Mouse (Mus musculus) hindbrain, embryonic 10.5 days (tissue): ENCODE measurements around the gene Cgn. TPM values are rescaled to one million over a fixed set of nuclear protein-coding genes. Genes with fewer than 3 reads are reported as not detected.

Experiments
- DNase-seq: peaks from one replicate; pipeline ENCODE4 v3.0.0-alpha.2; 2017; ENCODE audit warnings: low spot score
- H3K27ac ChIP-seq: fragments of 300-500 bp; sonication (generic); 2 replicates; pipeline ENCODE4 v1.5.1; 2016; ENCODE audit warnings: mild to moderate bottlenecking, moderate library complexity
- H3K27me3 ChIP-seq: fragments of 300-500 bp; sonication (generic); 2 replicates; pipeline ENCODE4 v1.6.1; 2016; ENCODE audit warnings: mild to moderate bottlenecking; ENCODE audit not compliant: poor library complexity, insufficient read depth, severe bottlenecking
- H3K36me3 ChIP-seq: fragments of 300-500 bp; sonication (generic); 2 replicates; pipeline ENCODE4 v1.6.1; 2016; ENCODE audit warnings: mild to moderate bottlenecking, moderate library complexity
- H3K4me1 ChIP-seq: fragments of 300-500 bp; sonication (generic); replicated peaks from 2 replicates; pipeline ENCODE4 v1.6.1; 2016; ENCODE audit warnings: mild to moderate bottlenecking
- H3K4me3 ChIP-seq: fragments of 300-500 bp; sonication (generic); 2 replicates; pipeline ENCODE4 v1.5.1; 2016; ENCODE audit warnings: mild to moderate bottlenecking, moderate library complexity
- H3K9me3 ChIP-seq: fragments of 300-500 bp; sonication (generic); 2 replicates; pipeline ENCODE4 v1.6.1; 2016; ENCODE audit warnings: mild to moderate bottlenecking, moderate library complexity
- WGBS: fragments of 180-500 bp; shearing (Covaris S2); methylation state at CpG from one replicate; pipeline ENCODE4 v1.1.7; 2016; 5-methylcytosine and 5-hydroxymethylcytosine counted together
- polyA plus RNA-seq: library from polyadenylated mRNA; unstranded; fragments of >200 nt; fragmentation: Nextera tagmentation; extraction: Ambion mirVana; gene quantifications from 2 replicates; pipeline ENCODE4 v1.2.1, GENCODE M21; 2016

Gene Cgn
- polyA plus RNA-seq = 5.0 and 8.0 TPM in 2 replicates

DNA sequence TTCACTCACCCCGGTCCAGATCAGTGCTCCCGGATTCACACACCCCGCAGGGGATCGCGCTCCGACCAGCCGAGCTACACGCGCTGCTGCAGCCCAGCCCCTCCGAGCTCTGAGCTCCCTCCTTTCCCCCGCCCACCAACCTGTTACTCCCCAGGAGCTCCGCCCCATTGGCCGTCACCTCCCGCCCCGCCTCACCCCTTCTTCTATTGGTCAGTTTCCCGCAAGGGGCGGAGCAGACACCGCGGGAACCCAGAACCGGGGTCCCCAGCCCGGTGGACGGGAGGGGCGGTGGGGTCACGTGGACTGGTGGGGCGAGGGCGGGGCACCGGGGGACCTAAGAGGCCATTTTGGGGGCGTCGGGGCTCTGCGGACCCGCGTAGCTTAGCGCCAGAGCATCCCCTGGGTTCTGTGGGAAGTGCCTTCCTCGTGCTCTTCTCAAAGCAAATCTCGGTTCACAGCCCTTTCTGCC is at the start of gene Cgn:
TSS of gene Cgn (minus strand) at position 126 of the 469 bp plus-strand sequence.
- H3K4me3 ChIP-seq = peak within 1 kb of the TSS; percentile 60
- H3K9me3 ChIP-seq = no peaks in the 10 kb centered on the region
- peak within 1 kb of the TSS; percentile 87 for H3K27ac ChIP-seq
- WGBS = under 1% methylated on average over 35 of the region's 35 CpGs
- DNase-seq = peak; percentile 97
- H3K27me3 ChIP-seq = peaks cover 33% of the 10 kb centered on the region
- H3K36me3 ChIP-seq = no peaks in the 10 kb centered on the region
- H3K4me1 ChIP-seq = peaks cover 39% of the 10 kb centered on the region

DNA sequence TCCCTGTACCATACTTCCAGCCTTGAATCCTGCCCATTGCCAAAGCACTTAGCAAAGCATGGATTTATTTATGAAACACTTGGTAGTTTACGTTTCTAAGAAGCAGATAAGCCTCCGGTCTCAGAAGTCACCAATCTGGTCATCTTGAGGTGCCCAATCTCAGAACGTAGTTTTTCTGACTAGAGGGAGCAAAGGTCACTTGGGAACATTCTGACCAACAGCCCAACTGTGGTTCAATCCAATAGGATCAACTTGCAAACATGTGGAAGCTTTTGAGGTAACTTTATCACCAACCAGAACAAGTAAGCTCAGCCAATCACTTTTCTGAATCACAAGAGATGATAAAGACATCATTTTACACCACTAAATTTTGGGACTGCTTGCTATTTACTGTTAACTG is 49.1 kb upstream of the Cgn start:
- DNase-seq = no peak
- H3K27ac ChIP-seq = no peak overlapping the region
- H3K27me3 ChIP-seq = no peaks in the 10 kb centered on the region
- no peaks in the 10 kb centered on the region; the same call in 1 of the 2 replicates for H3K36me3 ChIP-seq
- 78% methylated on average over 3 of the region's 3 CpGs for WGBS
- 0 out of 2 replicates have a peak, but pooled peaks cover 2% of the 10 kb centered on the region for H3K9me3 ChIP-seq
- peaks cover 22% of the 10 kb centered on the region for H3K4me1 ChIP-seq
- H3K4me3 ChIP-seq = no peak overlapping the region

DNA sequence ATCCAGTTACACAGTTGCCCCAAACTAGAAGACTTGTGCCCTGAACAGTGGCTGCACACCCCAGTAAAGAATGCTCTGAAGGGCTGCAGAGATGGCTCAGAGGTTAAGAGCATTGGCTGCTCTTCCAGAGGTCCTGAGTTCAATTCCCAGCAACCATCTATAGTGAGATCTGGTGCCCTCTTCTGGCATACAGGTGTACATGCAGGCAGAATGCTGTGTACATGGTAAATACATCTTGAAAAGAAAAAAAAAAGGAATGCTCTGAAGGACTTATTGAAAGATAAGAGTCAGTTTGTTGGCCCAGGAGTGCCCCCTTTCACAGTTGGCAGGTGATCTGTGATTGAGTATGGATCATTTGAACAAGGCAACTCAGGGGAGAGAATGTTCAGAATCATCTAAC is 47.1 kb upstream of the Cgn start:
- Histone ChIP-seq H3K27ac (no peak overlapping the region), H3K36me3 (no peaks in the 10 kb centered on the region), H3K4me3 (no peak overlapping the region), H3K27me3 (no peaks in the 10 kb centered on the region), H3K9me3 (0 out of 2 replicates have a peak, but pooled peaks cover 2% of the 10 kb centered on the region), H3K4me1 (0 out of 2 replicates have a peak, but pooled peaks cover 6% of the 10 kb centered on the region)
- no peak for DNase-seq

DNA sequence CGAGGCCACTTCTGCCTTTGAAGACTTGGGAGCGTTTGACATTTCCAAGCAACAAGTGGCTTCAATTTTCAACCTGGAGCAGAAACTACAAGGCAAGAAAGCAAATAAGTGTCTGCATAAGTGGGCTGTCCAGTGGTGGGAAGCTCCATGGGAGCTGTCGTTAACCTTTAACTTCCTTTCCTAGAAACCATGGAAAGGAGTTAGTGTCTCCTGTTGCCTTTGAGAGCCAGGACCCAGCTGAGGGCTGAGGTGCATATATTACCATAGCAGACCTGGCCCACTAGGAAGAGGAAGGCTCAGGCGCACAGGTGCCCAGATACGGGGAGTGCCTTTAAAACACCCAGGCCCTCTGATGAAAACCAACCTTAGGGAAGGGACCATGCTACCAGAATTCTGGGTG is 46.4 kb upstream of the Cgn start:
- Histone ChIP-seq H3K9me3 (0 out of 2 replicates have a peak, but pooled peaks cover 2% of the 10 kb centered on the region), H3K36me3 (no peaks in the 10 kb centered on the region), H3K4me1 (0 out of 2 replicates have a peak, but pooled peaks cover 6% of the 10 kb centered on the region), H3K27ac (no peak overlapping the region), H3K27me3 (no peaks in the 10 kb centered on the region), H3K4me3 (no peak overlapping the region)
- 80% methylated on average over 5 of the region's 5 CpGs for WGBS
- DNase-seq = no peak

DNA sequence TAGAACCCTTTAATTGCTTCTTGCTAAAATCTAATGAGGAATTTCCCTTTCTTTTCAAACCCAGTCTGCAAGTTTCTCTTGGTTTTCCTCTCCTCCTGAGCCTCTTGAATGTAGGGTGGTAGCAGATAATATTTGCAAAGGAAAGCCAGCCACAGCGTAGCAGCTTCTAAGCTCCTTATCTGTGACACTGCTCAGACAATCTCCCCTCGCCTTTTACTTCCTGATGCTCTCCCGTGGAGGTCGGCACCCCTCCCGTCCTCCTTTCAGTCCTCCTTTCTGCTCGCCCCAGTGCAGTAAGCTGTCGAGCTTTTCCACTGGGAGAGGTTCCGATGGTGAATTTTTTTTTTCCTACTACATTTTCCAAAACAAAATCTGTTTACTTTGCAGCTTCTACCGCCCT is 45.8 kb upstream of the Cgn start:
- Histone ChIP-seq H3K27me3 (no peaks in the 10 kb centered on the region), H3K36me3 (no peaks in the 10 kb centered on the region), H3K27ac (no peak overlapping the region), H3K9me3 (0 out of 2 replicates have a peak, but pooled peaks cover 2% of the 10 kb centered on the region), H3K4me3 (no peak overlapping the region), H3K4me1 (0 out of 2 replicates have a peak, but pooled peaks cover 6% of the 10 kb centered on the region)
- no peak for DNase-seq
- 24% methylated on average over 9 of the region's 9 CpGs for WGBS

GRCm38 (mm10) chr3:94824110-94824509 is 37.8 kb upstream of the Cgn start:
- H3K9me3 ChIP-seq = no peaks in the 10 kb centered on the region
- H3K4me1 ChIP-seq = no peaks in the 10 kb centered on the region
- no peak overlapping the region for H3K4me3 ChIP-seq
- H3K36me3 ChIP-seq = no peaks in the 10 kb centered on the region
- no peaks in the 10 kb centered on the region for H3K27me3 ChIP-seq
- 75% methylated on average over 3 of the region's 3 CpGs for WGBS
- no peak for DNase-seq
- H3K27ac ChIP-seq = no peak overlapping the region

- Histone ChIP-seq H3K9me3 (no peaks in the 10 kb centered on the region), H3K4me3 (peak overlapping the region; percentile 63), H3K27ac (peak overlapping the region; percentile 94; the same call in 1 of the 2 replicates), H3K4me1 (no peaks in the 10 kb centered on the region), H3K36me3 (no peaks in the 10 kb centered on the region), H3K27me3 (no peaks in the 10 kb centered on the region)
- DNase-seq = no peak
- 87% methylated on average over 4 of the region's 4 CpGs for WGBS
These were observed 35.8 kb upstream of the Cgn start for GRCm38 (mm10) chr3:94822082-94822481.

DNA sequence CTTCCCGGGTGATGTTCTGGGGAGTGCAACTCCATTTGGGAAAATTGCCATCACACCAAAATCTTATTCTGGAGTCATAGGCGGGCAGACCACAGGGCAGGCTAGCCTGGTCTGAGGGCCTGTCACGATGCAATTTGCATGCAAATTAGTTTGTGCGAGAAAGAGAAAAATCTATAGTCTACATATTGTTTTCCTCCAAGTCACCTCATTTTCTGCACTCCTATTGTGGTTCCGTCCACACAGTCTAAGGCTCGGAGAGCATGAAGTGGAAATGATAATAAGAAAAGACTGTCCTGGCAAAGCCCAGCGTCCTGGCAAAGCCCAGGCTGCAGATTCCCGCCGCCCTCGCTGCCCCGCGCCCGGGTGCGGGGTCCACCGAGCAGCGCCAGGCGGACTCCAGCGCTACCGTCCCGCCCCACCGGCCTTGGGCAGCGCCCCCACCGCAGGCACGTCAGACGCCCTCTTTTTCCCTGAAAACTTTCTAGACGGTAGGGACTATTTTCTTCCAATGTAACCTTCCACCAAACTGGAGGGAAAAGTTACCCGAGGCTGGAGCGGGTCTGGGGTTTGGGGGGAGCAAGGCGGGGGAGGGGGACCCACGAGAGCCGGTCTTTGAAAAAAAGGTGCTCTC is 34.8 kb upstream of the Cgn start:
- Histone ChIP-seq H3K4me1 (no peaks in the 10 kb centered on the region), H3K27me3 (no peaks in the 10 kb centered on the region), H3K27ac (peak overlapping the region; percentile 94), H3K4me3 (peak overlapping the region; percentile 63), H3K9me3 (no peaks in the 10 kb centered on the region), H3K36me3 (no peaks in the 10 kb centered on the region)
- DNase-seq = peak; percentile 74
- WGBS = 2% methylated on average over 31 of the region's 31 CpGs

- DNase-seq = no peak
- 77% methylated on average over 24 of the region's 24 CpGs for WGBS
- H3K4me1 ChIP-seq = no peaks in the 10 kb centered on the region
- H3K4me3 ChIP-seq = no peak overlapping the region
- no peaks in the 10 kb centered on the region for H3K27me3 ChIP-seq
- H3K9me3 ChIP-seq = no peaks in the 10 kb centered on the region
- no peak overlapping the region for H3K27ac ChIP-seq
- no peaks in the 10 kb centered on the region for H3K36me3 ChIP-seq
These were observed 33.4 kb upstream of the Cgn start for GRCm38 (mm10) chr3:94819452-94820425.

DNA sequence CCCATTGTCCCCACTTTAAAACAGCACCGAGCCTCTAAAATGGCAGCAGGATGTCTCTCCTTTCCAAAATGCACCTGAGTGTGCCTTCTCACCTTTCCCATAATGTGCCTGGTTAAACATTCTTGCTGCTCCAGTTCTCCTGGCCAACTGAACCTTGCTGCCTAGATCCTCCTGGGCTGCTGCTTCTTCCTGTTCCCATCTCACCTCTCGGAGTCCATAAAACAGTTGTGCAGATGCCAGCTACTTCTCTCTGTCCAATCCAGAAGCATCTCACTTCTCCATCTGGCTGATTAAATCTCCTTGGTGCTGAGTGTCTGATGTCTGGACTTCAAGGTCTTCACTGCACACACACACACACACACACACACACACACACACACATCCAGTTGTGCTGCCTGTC is 31.4 kb upstream of the Cgn start:
- WGBS = 92% methylated on average over 2 of the region's 2 CpGs
- H3K36me3 ChIP-seq = no peaks in the 10 kb centered on the region
- H3K4me1 ChIP-seq = no peaks in the 10 kb centered on the region
- no peaks in the 10 kb centered on the region for H3K27me3 ChIP-seq
- no peak overlapping the region for H3K4me3 ChIP-seq
- no peak for DNase-seq
- no peaks in the 10 kb centered on the region for H3K9me3 ChIP-seq
- H3K27ac ChIP-seq = no peak overlapping the region

GRCm38 (mm10) chr3:94815603-94816002 is 29.3 kb upstream of the Cgn start:
- no peaks in the 10 kb centered on the region for H3K4me1 ChIP-seq
- no peaks in the 10 kb centered on the region for H3K36me3 ChIP-seq
- DNase-seq = no peak
- H3K4me3 ChIP-seq = no peak overlapping the region
- no peaks in the 10 kb centered on the region for H3K9me3 ChIP-seq
- H3K27ac ChIP-seq = no peak overlapping the region
- H3K27me3 ChIP-seq = no peaks in the 10 kb centered on the region

DNA sequence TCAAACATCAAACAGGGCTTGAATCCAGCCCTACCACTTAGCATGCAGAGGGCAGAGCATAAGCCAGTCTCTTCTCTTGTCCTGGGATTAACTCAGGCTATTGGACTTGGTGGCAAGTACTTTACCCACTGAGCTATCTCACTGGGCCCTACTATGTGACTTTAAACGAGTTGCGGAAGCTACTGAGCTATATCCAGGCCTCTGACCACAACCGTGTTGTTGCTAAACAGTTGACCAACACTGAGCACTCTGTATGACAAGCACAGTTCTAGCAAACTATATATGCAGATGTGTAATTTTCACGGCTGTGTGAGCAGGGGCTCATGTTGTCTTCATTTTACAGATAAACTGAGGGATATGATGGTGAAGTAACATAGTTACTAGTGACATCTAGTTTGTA is 28.4 kb upstream of the Cgn start:
- no peak for DNase-seq
- Histone ChIP-seq H3K36me3 (no peaks in the 10 kb centered on the region), H3K27me3 (no peaks in the 10 kb centered on the region), H3K4me3 (no peak overlapping the region), H3K4me1 (no peaks in the 10 kb centered on the region), H3K27ac (no peak overlapping the region), H3K9me3 (no peaks in the 10 kb centered on the region)
- 83% methylated on average over 4 of the region's 4 CpGs for WGBS

DNA sequence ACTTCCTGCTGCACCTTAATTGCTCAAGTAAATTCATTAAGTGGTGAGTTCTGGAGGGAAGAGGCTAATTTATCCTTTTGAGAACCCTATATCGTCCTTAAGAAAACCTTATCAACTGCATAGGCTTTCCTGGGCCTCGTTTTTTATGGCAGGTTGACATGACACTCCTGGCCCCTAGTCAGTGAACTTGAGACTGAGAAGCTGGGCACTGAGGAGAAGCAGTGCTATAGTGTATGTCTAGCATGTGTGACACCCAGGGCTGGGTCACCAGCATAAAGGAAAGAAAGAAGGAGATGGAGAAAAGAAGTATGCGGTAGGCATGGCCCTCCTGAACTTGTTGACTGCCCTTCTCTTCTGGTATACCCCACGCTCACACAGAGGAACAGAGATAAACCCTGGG is 27.8 kb upstream of the Cgn start:
- H3K4me1 ChIP-seq = no peaks in the 10 kb centered on the region
- H3K4me3 ChIP-seq = no peak overlapping the region
- no peaks in the 10 kb centered on the region for H3K27me3 ChIP-seq
- H3K36me3 ChIP-seq = no peaks in the 10 kb centered on the region
- no peak overlapping the region for H3K27ac ChIP-seq
- DNase-seq = no peak
- 81% methylated on average over 4 of the region's 4 CpGs for WGBS
- no peaks in the 10 kb centered on the region for H3K9me3 ChIP-seq
